Mouse (Mus musculus): ENCODE measurements around the gene Tbc1d10c. TPM values are rescaled to one million over a fixed set of nuclear protein-coding genes. Genes with fewer than 3 reads are reported as not detected.

The Tbc1d10c gene
- total RNA-seq, 2 experiments from 2014 or later: 1.6 to 1.8 TPM

- intact Hi-C loops (cut with DNase I): no loop called here
Measured at GRCm38 (mm10) chr19:4217855-4218254, 26.8 kb upstream of the Tbc1d10c start.

GRCm38 (mm10) chr19:4217140-4217539 lies 26.1 kb upstream of the Tbc1d10c start:
- no peak for DNase-seq (ENCODE audit: low spot score in 2 of 2)
- intact Hi-C loops (cut with DNase I): no loop called here

More at GRCm38 (mm10) chr19:4217855-4218254, 26.8 kb upstream of the Tbc1d10c start:
- no peak for DNase-seq (ENCODE audit: low spot score in 2 of 2)

DNA sequence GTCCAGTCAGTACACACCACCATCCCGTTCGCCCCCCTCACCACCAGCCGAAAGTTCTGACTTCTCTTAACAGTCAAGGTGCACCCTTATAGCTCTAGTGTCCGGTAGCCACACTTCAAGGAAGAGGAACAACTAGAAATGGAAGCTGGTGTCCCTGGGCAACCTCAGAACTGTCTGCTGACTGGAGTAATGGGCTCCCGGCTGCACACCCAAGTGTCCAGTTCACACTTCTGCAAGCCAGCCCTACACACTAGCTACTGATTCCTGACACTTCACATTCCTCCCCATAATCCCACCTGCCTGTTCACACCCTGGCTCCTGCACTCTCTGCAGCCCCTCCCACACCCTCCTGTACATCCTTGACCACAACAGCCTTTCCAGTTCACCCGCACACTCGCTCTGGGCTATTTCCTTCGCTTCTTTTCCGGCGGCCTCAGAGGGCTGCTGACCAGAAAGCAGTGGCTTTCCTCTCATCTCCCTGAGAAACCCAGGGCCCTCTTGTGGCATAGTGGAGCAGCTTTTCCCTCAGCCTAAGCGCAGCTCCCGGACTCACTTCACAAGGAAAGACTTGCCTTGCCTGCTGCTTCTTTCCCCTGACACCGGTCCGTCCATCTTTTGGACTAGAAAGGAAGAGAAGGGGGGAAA lies 25.1 kb upstream of the Tbc1d10c start:
- intact Hi-C loops (cut with DNase I): no loop called here
- DNase-seq (ENCODE audit: low spot score in 2 of 2): peak in 1 of 2 experiments; percentile 51

GRCm38 (mm10) chr19:4215451-4215840 lies 24.4 kb upstream of the Tbc1d10c start:
- intact Hi-C loops (cut with DNase I): no loop called here

DNA sequence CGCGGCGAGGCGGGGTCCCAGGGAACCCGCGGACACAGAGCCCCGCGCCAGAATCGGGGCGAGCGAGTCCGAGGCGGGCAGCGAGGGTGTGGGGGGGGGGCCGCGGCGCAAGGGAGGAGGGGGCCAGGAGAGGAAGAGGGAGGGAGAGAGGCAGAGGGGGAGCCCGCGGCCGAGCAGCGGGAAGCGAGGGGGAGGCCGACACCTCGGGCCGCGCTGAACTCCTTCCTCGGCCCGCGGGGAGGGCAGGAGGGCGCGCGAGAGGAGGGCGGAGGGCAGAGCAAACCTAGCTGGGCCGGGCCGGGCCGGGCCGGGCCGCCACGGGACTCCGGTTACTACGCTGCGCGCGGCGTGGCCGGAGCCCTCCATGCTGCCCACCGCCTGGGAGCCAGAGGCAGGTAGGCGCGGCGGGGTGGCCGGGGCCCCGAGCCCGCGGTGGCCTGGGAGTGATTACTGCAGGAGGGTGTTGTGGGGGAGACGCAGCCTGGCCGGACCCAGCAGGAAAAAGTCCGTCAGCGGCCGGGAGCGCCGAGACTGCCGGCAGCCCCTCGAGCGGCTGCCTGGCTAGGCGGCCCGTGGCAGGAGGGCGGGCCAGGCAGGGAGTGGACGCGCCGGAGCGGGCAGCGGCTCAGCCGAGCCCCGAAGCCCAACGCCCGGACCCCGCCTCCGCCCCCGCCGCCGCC lies 23.8 kb upstream of the Tbc1d10c start:
- intact Hi-C loops (cut with DNase I): no loop called here
- no peak for DNase-seq (ENCODE audit: low spot score in 2 of 2)

More at GRCm38 (mm10) chr19:4215451-4215840, 24.4 kb upstream of the Tbc1d10c start:
- DNase-seq (ENCODE audit: low spot score in 2 of 2): no peak

- DNase-seq (ENCODE audit: low spot score in 2 of 2): no peak
- intact Hi-C loops (cut with DNase I): no loop called here
Measured at GRCm38 (mm10) chr19:4214071-4214770, 23.1 kb upstream of the Tbc1d10c start, which contains the start of the genes Clcf1 and AC109138.7. Gene Clcf1 (plus strand): TSS chr19:4214238. Gene AC109138.7 (plus strand): TSS chr19:4214357.

DNA sequence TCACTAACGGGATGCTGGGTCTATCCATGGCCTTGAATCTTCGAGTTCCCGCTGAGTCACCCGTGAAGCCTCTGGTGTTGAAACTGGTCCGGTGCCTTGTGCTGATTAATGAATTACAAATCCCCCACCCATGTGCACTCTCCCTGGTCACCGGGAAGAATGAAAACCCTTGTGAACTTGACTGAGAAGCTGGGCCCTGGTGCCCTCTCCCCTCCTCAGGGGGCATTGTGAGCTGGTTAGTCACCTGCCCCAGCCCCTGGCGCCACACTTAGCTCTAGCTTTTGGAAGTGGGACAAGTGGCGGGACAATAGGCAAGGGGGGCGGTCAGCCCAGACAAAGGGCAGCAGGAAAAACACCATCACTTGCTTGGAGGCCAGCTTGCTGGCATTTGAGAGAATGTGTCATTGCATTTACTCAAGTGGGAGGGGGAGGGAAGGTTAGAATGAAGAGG lies 22.5 kb upstream of the Tbc1d10c start:
- intact Hi-C loops (cut with DNase I): no loop called here
- no peak for DNase-seq (ENCODE audit: low spot score in 2 of 2)

GRCm38 (mm10) chr19:4211891-4212588 lies 21.0 kb upstream of the Tbc1d10c start:
- intact Hi-C loops (cut with DNase I): no loop called here
- DNase-seq (ENCODE audit: low spot score in 2 of 2): no peak

- intact Hi-C loops (cut with DNase I): no loop called here
- no peak for DNase-seq (ENCODE audit: low spot score in 2 of 2)
Measured at GRCm38 (mm10) chr19:4208563-4208962, 17.5 kb upstream of the Tbc1d10c start.

DNA sequence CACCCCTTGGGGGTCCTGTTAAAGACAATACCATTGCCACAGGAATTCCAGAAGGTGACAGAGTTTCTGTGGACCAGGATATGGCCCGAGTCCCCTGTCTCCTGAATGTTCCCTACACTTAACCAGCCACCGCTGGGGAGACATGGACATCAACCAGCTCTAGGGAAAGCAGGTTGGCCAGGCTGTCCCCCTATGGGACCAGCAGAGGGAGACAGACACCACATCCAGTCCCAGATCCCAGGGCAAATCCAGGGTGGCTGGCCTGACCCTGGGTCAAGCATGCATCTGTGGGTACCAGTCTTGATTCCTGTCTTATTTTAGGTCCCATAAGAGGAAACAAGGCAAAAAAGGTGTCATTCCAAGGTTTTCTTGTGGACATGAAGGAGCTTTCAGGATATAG lies 15.9 kb upstream of the Tbc1d10c start:
- DNase-seq (ENCODE audit: low spot score in 2 of 2): peak; percentile 63 to 64
- intact Hi-C loops (cut with DNase I): loop anchor here (2.0 kb wide), 1 partner anchor 22 kb away; no protein-coding TSS in a partner anchor

GRCm38 (mm10) chr19:4204889-4205288 lies 13.8 kb upstream of the Tbc1d10c start:
- intact Hi-C loops (cut with DNase I): no loop called here
- no peak for DNase-seq (ENCODE audit: low spot score in 2 of 2)

DNA sequence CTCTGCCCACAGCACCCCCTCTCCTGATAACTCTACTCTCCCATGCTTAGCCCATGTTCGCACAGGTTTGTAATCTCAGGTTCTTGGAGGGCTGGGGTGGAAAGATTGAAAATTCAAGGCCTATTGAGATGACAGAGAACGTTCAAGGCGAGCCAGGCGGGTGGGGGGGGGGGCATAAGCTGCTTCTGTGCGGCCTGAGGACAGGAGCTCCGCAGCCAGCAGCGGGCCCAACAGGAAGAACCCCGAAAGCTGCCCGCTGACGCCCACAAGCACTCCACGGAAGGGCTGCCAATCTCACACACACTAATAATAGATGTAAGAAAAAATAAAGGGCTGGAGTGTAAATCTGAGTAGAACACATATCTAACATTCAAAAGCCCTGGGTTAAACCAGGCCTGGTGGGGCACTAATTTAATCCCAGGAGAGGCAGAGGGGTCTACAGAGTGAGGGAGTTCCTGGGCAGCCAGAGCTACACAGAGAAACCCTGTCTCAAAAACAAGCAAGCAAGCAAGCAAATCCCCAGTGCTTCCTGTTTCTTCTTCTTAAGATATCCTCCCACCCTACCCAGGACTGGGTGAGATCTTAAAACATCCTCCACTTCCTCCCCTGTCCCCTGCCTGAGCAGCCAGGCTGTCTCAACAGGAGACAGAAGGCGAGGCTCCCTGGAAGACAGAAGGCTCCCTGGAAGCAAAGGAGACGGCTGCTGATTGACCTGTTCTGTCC lies 12.7 kb upstream of the Tbc1d10c start:
- DNase-seq (ENCODE audit: low spot score in 2 of 2): no peak
- intact Hi-C loops (cut with DNase I): no loop called here

DNA sequence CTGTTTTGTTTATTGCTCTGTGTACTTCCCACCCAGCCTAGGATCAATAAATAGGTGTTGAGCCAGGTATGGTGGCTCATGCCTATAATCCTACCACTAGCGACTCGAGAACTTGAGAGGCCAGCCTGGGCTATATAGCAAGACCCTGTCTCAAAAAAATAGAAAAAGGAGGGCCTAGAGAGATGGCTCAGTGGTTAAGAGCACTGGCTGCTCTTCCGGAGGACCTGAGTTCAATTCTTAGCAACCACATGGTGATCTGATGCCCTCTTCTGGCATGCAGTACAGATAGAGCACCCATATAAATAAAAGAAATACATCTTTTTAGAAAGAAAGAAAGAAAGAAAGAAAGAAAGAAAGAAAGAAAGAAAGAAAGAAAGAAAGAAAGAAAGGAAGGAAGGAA lies 12.1 kb upstream of the Tbc1d10c start:
- intact Hi-C loops (cut with DNase I): no loop called here
- no peak for DNase-seq (ENCODE audit: low spot score in 2 of 2)

- intact Hi-C loops (cut with DNase I): no loop called here
- no peak for DNase-seq (ENCODE audit: low spot score in 2 of 2)
Measured at GRCm38 (mm10) chr19:4202149-4202548, 11.1 kb upstream of the Tbc1d10c start.

DNA sequence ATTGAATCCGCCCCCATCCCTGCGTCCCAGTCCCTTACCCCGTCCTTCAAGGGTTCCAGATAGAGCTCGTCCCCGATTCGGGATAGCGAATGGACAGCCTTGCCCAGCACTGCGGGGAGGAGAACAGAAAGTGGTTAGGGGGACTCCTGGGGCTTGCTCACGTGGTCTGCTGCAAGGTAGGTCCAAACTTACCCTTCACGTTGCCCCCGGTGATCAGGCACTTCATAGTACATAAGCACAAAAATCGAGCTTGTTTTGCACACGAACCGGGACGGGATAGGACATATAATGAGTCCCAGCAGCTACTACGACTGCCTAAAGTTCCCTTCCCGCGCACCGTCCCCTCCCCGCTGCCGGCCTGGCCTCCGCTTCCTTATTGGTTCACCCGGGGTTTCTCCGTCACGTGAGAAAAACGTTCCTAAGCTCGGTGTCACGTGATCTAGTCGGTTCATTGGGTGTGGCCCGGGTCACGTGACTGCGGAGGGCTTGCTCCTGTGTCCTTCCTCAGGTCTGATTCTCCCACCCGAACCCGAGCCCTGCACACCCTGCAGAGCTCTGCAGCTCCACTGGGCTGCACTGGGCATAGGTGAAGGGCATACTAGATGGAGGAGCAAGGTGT lies 10.3 kb upstream of the Tbc1d10c start, which contains the start of gene Rad9a:
Gene Rad9a, minus strand, starts transcription at position 372 of the 619 bp plus-strand sequence.
- intact Hi-C loops (cut with DNase I): no loop called here
- peak; percentile 96 to 98 for DNase-seq (ENCODE audit: low spot score in 2 of 2)

GRCm38 (mm10) chr19:4197180-4197579 lies 6.1 kb upstream of the Tbc1d10c start:
- no peak for DNase-seq (ENCODE audit: low spot score in 2 of 2)
- intact Hi-C loops (cut with DNase I): no loop called here

- no peak for DNase-seq (ENCODE audit: low spot score in 2 of 2)
- intact Hi-C loops (cut with DNase I): no loop called here
Measured at GRCm38 (mm10) chr19:4196548-4196947, 5.5 kb upstream of the Tbc1d10c start.

- DNase-seq (ENCODE audit: low spot score in 2 of 2): no peak
- intact Hi-C loops (cut with DNase I): no loop called here
Measured at GRCm38 (mm10) chr19:4196048-4196447, 5.0 kb upstream of the Tbc1d10c start.
